Mouse (Mus musculus) thymus, adult 2 months (tissue): Measurements from ENCODE around the gene Rbx1.

Experiments
- CTCF ChIP-seq: fragments of 200-500 bp; IDR thresholded peaks from 2 replicates; pipeline ENCODE4 v1.5.1; 2012; ENCODE audit warnings: mild to moderate bottlenecking, control low read depth, low read length, moderate library complexity, borderline replicate concordance; ENCODE audit not compliant: control insufficient read depth, poor library complexity, insufficient read depth; ENCODE audit errors: extremely low read depth
- POLR2A ChIP-seq: fragments of 200-500 bp; IDR thresholded peaks from 2 replicates; pipeline ENCODE4 v1.6.1; 2012; ENCODE audit warnings: mild to moderate bottlenecking, low read length, control low read depth, moderate library complexity; ENCODE audit not compliant: control insufficient read depth, poor library complexity, insufficient read depth; ENCODE audit errors: extremely low read depth

DNA sequence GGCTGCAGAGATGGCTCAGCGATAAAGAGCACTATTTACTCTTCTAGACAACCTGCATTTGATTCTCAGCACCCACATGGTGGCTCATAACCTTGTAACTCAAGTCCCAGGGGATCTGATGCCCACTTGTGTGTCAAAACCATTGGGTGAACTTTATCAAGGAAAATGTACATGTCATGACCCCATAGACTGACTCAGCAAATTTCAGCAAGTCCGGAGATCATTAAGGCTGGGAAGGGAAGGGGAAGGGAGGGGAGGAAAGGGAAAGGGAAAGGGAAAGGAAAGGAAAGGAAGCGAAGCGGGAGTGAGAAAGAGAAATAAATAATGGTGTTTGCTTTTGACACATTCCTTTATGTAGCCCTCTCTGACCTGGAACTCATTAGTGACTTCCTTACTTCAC lies 48.0 kb upstream of the Rbx1 start:
- no peak for TF ChIP-seq POLR2A
- TF ChIP-seq CTCF, result no peak
